Mouse (Mus musculus): Measurements from ENCODE around the gene March9.
A peak's percentile ranks its signal among the peaks of the same experiment; 100 is the strongest.

The March9 gene

DNA sequence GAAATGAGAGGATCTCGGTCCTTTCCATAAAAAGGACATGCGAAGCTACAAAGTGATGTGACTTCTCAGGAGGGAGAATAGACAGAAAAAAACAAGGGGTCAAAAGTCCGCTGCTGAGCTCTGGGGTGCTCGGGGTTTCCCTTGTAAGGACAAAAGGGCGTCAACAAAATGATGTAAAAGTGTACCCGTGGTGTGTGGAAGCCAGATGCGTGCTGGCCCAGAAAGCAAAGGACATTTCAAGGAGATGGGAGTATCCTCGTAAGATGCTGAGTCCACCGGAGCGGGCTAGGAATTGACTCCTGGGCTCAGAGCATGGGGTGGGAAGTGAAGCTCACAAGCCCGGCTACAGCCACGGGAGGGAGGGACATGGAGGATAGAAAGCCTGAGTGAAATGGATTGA is 22.3 kb downstream of the March9 start:
- no peak for DNase-seq (ENCODE audit: extremely low read depth, low read depth)

DNA sequence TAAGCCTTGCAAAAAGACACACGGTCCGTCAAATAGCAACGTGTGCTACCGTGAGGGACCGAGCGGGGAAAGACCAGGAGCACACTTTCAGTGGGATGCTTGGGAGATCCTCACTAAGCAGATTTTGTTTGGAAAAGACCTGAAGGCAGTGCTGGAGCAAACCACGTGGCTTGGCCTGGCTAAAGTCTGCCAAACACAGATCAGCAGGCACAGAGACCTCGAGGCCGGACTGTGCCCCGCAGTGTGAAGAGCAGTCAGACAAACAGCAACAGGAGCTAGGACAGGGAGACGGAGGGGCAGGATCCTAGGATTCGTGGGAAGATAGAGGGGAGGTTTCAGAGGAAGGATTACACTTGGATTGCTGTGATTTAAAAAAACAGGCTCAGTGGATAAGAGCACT is 23.7 kb downstream of the March9 start:
- DNase-seq (ENCODE audit: extremely low read depth, low read depth): no peak

- DNase-seq (ENCODE audit: extremely low read depth, low read depth): no peak
Observed at GRCm38 (mm10) chr10:127033301-127033741, 26.7 kb downstream of the March9 start.

DNA sequence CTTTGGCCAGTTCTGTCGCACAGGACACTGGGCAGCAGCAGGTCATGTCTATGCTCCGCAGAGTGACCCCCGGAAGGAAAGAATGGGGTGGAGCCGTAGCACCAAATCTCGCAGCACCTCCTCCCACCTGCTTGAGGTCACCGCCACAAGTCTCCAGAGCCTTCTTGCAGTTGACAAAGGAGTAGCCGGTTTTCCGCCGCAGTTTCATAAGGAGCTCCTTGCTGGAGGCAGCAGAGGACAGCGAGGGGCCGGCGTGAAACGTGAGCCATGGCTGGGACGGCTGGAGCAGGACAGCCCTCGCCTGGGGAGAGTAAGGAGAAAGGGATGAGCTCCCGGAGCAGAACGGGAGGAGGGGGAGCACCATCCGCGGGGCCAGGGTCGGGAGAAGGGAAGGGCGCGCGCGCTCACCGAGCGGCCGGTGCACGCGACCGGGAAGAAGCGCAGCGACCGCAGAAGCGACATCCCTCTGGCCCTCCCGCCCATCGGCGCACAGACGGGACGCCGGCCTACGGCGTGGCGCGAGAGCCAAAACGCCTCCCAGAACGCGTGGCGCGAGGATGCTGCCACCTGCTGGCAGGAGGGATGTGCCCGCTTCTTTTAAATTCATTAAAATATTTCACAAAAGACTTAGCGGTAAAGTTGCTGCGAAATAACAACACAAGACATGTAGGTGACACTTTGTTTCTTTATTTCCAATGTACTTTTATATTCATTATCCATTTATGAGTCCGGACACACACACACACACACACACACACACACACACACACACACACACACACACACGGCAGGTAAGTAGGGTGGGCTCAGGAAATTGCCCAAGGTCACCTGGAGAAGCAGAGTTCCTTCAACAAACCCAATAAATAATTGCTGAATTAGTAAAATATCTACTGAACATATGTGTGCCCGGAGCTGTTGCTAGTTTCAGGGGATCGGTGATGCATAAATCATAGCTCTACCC is 29.4 kb downstream of the March9 start, which contains the start of gene Tsfm:
Gene Tsfm (minus strand): TSS at position 505 of the 961 bp plus-strand sequence.
- DNase-seq (ENCODE audit: extremely low read depth, low read depth): peak; percentile 65

GRCm38 (mm10) chr10:127018422-127018821 is 41.6 kb downstream of the March9 start:
- DNase-seq (ENCODE audit: extremely low read depth, low read depth): no peak

GRCm38 (mm10) chr10:127017071-127017470 is 42.9 kb downstream of the March9 start:
- no peak for DNase-seq (ENCODE audit: extremely low read depth, low read depth)

GRCm38 (mm10) chr10:127016488-127016887 is 43.5 kb downstream of the March9 start:
- DNase-seq (ENCODE audit: extremely low read depth, low read depth): no peak
